Mouse (Mus musculus) brain, embryonic 18.5 days (tissue): ENCODE measurements around the gene Ermard.

Experiments used
- DNase-seq: peaks from one replicate; pipeline ENCODE4 v3.0.0-alpha.2; 2012; ENCODE audit warnings: low read depth, low spot score

Gene Ermard

GRCm38 (mm10) chr17:15120096-15120495 lies 79.1 kb downstream of the Ermard start:
- DNase-seq, result no peak

GRCm38 (mm10) chr17:15120569-15120968 lies 79.6 kb downstream of the Ermard start:
- DNase-seq, result no peak

GRCm38 (mm10) chr17:15129630-15130287 lies 88.8 kb downstream of the Ermard start:
- DNase-seq, result no peak

- no peak for DNase-seq
Measured at GRCm38 (mm10) chr17:15130288-15130656, 89.3 kb downstream of the Ermard start.

- DNase-seq, result no peak
Measured at GRCm38 (mm10) chr17:15134905-15135669, 94.1 kb downstream of the Ermard start.

- DNase-seq, result no peak
Measured at GRCm38 (mm10) chr17:15137443-15137842, 96.4 kb downstream of the Ermard start.
